Mouse (Mus musculus): ENCODE measurements around the gene Slc47a2. TPM values are rescaled to one million over a fixed set of nuclear protein-coding genes. Genes with fewer than 3 reads are reported as not detected.

Slc47a2 gene
- polyA plus RNA-seq, 1 experiment = 0.01 TPM

- no peak overlapping the region for H3K4me3 ChIP-seq
- H3K36me3 ChIP-seq (ENCODE audit: control insufficient read depth, insufficient read depth) = no peaks in the 10 kb centered on the region
- H3K79me2 ChIP-seq (ENCODE audit: control insufficient read depth, insufficient read depth) = no peaks in the 10 kb centered on the region
- H3ac ChIP-seq (ENCODE audit: control insufficient read depth, insufficient read length) = no peak overlapping the region
- no peaks in the 10 kb centered on the region for H3K27me3 ChIP-seq (ENCODE audit: control insufficient read depth, insufficient read depth, insufficient read length)
- peak overlapping the region; percentile 55 for H3K4me2 ChIP-seq (ENCODE audit: low read depth)
- TF ChIP-seq TCF12 (IDR thresholded peaks at IDR 0.05; ENCODE audit: insufficient read depth, poor library complexity, severe bottlenecking) = no peak
- no peak for TF ChIP-seq MAX (IDR thresholded peaks at IDR 0.05; ENCODE audit: low read depth)
- no peak for TF ChIP-seq POLR2A (IDR thresholded peaks at IDR 0.05; ENCODE audit: insufficient read length, low read depth)
Observed at GRCm38 (mm10) chr11:61319233-61319922, 23.3 kb downstream of the Slc47a2 start.

GRCm38 (mm10) chr11:61316864-61317263 is 25.8 kb downstream of the Slc47a2 start:
- no peaks in the 10 kb centered on the region for H3K27me3 ChIP-seq (ENCODE audit: control insufficient read depth, insufficient read depth, insufficient read length)
- H3K36me3 ChIP-seq (ENCODE audit: control insufficient read depth, insufficient read depth) = no peaks in the 10 kb centered on the region
- TF ChIP-seq TCF3 (IDR thresholded peaks at IDR 0.05; ENCODE audit: insufficient read length, low read depth) (no peak), TCF12 (IDR thresholded peaks at IDR 0.05; ENCODE audit: insufficient read depth, poor library complexity, severe bottlenecking) (no peak), REST (IDR thresholded peaks at IDR 0.05; ENCODE audit: insufficient read depth, insufficient read length) (no peak), E2F4 (IDR thresholded peaks at IDR 0.05; ENCODE audit: insufficient read depth) (no peak), POLR2A (IDR thresholded peaks at IDR 0.05; ENCODE audit: insufficient read length, low read depth) (no peak), CEBPB (IDR thresholded peaks at IDR 0.05; ENCODE audit: insufficient read depth, poor library complexity, severe bottlenecking) (no peak), MYOG (IDR thresholded peaks at IDR 0.05; ENCODE audit: control insufficient read depth in 1 of 3, insufficient read depth in 1 of 3, insufficient read length in 2 of 3, low read depth in 2 of 3) (no peak), MYOD1 (IDR thresholded peaks at IDR 0.05; ENCODE audit: control insufficient read depth in 1 of 3, insufficient read length in 2 of 3, low read depth in 2 of 3) (no peak), MAX (IDR thresholded peaks at IDR 0.05; ENCODE audit: low read depth) (no peak), USF1 (IDR thresholded peaks at IDR 0.05; ENCODE audit: low read depth) (no peak), SRF (IDR thresholded peaks at IDR 0.05; ENCODE audit: control insufficient read depth, insufficient read length, low read depth) (no peak), POLR2AphosphoS2 (IDR thresholded peaks at IDR 0.05; ENCODE audit: insufficient read length, low read depth) (no peak)
- H3K4me2 ChIP-seq (ENCODE audit: low read depth) = no peak overlapping the region
- no peak overlapping the region for H3ac ChIP-seq (ENCODE audit: control insufficient read depth, insufficient read length)
- H3K4me3 ChIP-seq = no peak overlapping the region
- H3K79me2 ChIP-seq (ENCODE audit: control insufficient read depth, insufficient read depth) = no peaks in the 10 kb centered on the region

- TF ChIP-seq POLR2AphosphoS2 (IDR thresholded peaks at IDR 0.05; ENCODE audit: insufficient read length, low read depth) = no peak
- TF ChIP-seq USF1 (IDR thresholded peaks at IDR 0.05; ENCODE audit: low read depth) = no peak
- TF ChIP-seq E2F4 (IDR thresholded peaks at IDR 0.05; ENCODE audit: insufficient read depth) = no peak
- no peak for TF ChIP-seq MAX (IDR thresholded peaks at IDR 0.05; ENCODE audit: low read depth)
- no peak for TF ChIP-seq MYOG (IDR thresholded peaks at IDR 0.05; ENCODE audit: control insufficient read depth in 1 of 3, insufficient read depth in 1 of 3, insufficient read length in 2 of 3, low read depth in 2 of 3)
- no peak for TF ChIP-seq TCF12 (IDR thresholded peaks at IDR 0.05; ENCODE audit: insufficient read depth, poor library complexity, severe bottlenecking)
- TF ChIP-seq MYOD1 (IDR thresholded peaks at IDR 0.05; ENCODE audit: control insufficient read depth in 1 of 3, insufficient read length in 2 of 3, low read depth in 2 of 3) = no peak
- no peak for TF ChIP-seq SRF (IDR thresholded peaks at IDR 0.05; ENCODE audit: control insufficient read depth, insufficient read length, low read depth)
- TF ChIP-seq TCF3 (IDR thresholded peaks at IDR 0.05; ENCODE audit: insufficient read length, low read depth) = no peak
- TF ChIP-seq POLR2A (IDR thresholded peaks at IDR 0.05; ENCODE audit: insufficient read length, low read depth) = no peak
- no peak for TF ChIP-seq REST (IDR thresholded peaks at IDR 0.05; ENCODE audit: insufficient read depth, insufficient read length)
- TF ChIP-seq CEBPB (IDR thresholded peaks at IDR 0.05; ENCODE audit: insufficient read depth, poor library complexity, severe bottlenecking) = no peak
- no peak overlapping the region for H3K4me3 ChIP-seq
- H3K27me3 ChIP-seq (ENCODE audit: control insufficient read depth, insufficient read depth, insufficient read length) = no peaks in the 10 kb centered on the region
- H3K4me2 ChIP-seq (ENCODE audit: low read depth) = no peak overlapping the region
- H3ac ChIP-seq (ENCODE audit: control insufficient read depth, insufficient read length) = no peak overlapping the region
- no peaks in the 10 kb centered on the region for H3K36me3 ChIP-seq (ENCODE audit: control insufficient read depth, insufficient read depth)
- no peaks in the 10 kb centered on the region for H3K79me2 ChIP-seq (ENCODE audit: control insufficient read depth, insufficient read depth)
Observed at GRCm38 (mm10) chr11:61310321-61310720, 32.3 kb downstream of the Slc47a2 start.

- Histone ChIP-seq H3K79me2 (ENCODE audit: control insufficient read depth, insufficient read depth) (no peaks in the 10 kb centered on the region), H3K4me3 (no peak overlapping the region), H3K27me3 (ENCODE audit: control insufficient read depth, insufficient read depth, insufficient read length) (no peaks in the 10 kb centered on the region), H3K36me3 (ENCODE audit: control insufficient read depth, insufficient read depth) (no peaks in the 10 kb centered on the region), H3K4me2 (ENCODE audit: low read depth) (no peak overlapping the region), H3ac (ENCODE audit: control insufficient read depth, insufficient read length) (no peak overlapping the region)
- TF ChIP-seq POLR2AphosphoS2 (IDR thresholded peaks at IDR 0.05; ENCODE audit: insufficient read length, low read depth) (no peak), TCF12 (IDR thresholded peaks at IDR 0.05; ENCODE audit: insufficient read depth, poor library complexity, severe bottlenecking) (no peak), E2F4 (IDR thresholded peaks at IDR 0.05; ENCODE audit: insufficient read depth) (no peak), MAX (IDR thresholded peaks at IDR 0.05; ENCODE audit: low read depth) (no peak)
Observed at GRCm38 (mm10) chr11:61309831-61310230, 32.8 kb downstream of the Slc47a2 start.

- TF ChIP-seq MAX (IDR thresholded peaks at IDR 0.05; ENCODE audit: low read depth) = no peak
- Histone ChIP-seq H3K4me3 (no peak overlapping the region), H3K79me2 (ENCODE audit: control insufficient read depth, insufficient read depth) (no peaks in the 10 kb centered on the region), H3ac (ENCODE audit: control insufficient read depth, insufficient read length) (no peak overlapping the region), H3K36me3 (ENCODE audit: control insufficient read depth, insufficient read depth) (no peaks in the 10 kb centered on the region), H3K4me2 (ENCODE audit: low read depth) (no peak overlapping the region), H3K27me3 (ENCODE audit: control insufficient read depth, insufficient read depth, insufficient read length) (no peaks in the 10 kb centered on the region)
Observed at GRCm38 (mm10) chr11:61307795-61308194, 34.9 kb downstream of the Slc47a2 start.

Measured in myocyte (in vitro differentiated cells).